Mouse (Mus musculus) hindbrain, embryonic 15.5 days (tissue): Measurements from ENCODE around the gene Dnajb11. TPM values are rescaled to one million over a fixed set of nuclear protein-coding genes. Genes with fewer than 3 reads are reported as not detected.

Experiments
- ATAC-seq: fragments of 200-750 bp; cut with Nextera tagmentation; 2 replicates; pipeline ENCODE4 v1.8.0; 2017; ENCODE audit warnings: low read depth, moderate number of reproducible peaks, moderate TSS enrichment; ENCODE audit not compliant: low FRiP score
- H3K27ac ChIP-seq: fragments of 300-500 bp; sonication (generic); replicated peaks from 2 replicates; pipeline ENCODE4 v1.5.1; 2015; ENCODE audit warnings: mild to moderate bottlenecking, inconsistent platforms
- H3K27me3 ChIP-seq: fragments of 300-500 bp; sonication (generic); 2 replicates; pipeline ENCODE4 v1.6.1; 2015; ENCODE audit warnings: control low read depth, inconsistent platforms
- H3K36me3 ChIP-seq: fragments of 300-500 bp; sonication (generic); 2 replicates; pipeline ENCODE4 v1.6.1; 2015; ENCODE audit warnings: control low read depth, inconsistent platforms
- H3K4me1 ChIP-seq: fragments of 300-500 bp; sonication (generic); replicated peaks from 2 replicates; pipeline ENCODE4 v1.6.1; 2015; ENCODE audit warnings: control low read depth, inconsistent platforms
- H3K4me2 ChIP-seq: fragments of 300-500 bp; sonication (generic); 2 replicates; pipeline ENCODE4 v1.6.1; 2015; ENCODE audit warnings: moderate library complexity, mild to moderate bottlenecking, inconsistent platforms
- H3K4me3 ChIP-seq: fragments of 300-500 bp; sonication (generic); 2 replicates; pipeline ENCODE4 v1.5.1; 2015; ENCODE audit warnings: mild to moderate bottlenecking, inconsistent platforms
- H3K9ac ChIP-seq: fragments of 300-500 bp; sonication (generic); 2 replicates; pipeline ENCODE4 v1.6.1; 2015; ENCODE audit warnings: inconsistent platforms
- H3K9me3 ChIP-seq: fragments of 300-500 bp; sonication (generic); 2 replicates; pipeline ENCODE4 v1.6.1; 2016; ENCODE audit warnings: control low read depth, inconsistent platforms
- WGBS: fragments of 180-500 bp; shearing (Covaris S2); methylation state at CpG from one replicate; pipeline ENCODE4 v1.1.7; 2015; 5-methylcytosine and 5-hydroxymethylcytosine counted together
- polyA plus RNA-seq: library from polyadenylated mRNA; unstranded; fragments of >200 nt; fragmentation: Nextera tagmentation; extraction: Ambion mirVana; gene quantifications from 2 replicates; pipeline ENCODE4 v1.2.1, GENCODE M21; 2015

Gene Dnajb11
- polyA plus RNA-seq, 1 experiment from 2014 or later: 100 TPM

DNA sequence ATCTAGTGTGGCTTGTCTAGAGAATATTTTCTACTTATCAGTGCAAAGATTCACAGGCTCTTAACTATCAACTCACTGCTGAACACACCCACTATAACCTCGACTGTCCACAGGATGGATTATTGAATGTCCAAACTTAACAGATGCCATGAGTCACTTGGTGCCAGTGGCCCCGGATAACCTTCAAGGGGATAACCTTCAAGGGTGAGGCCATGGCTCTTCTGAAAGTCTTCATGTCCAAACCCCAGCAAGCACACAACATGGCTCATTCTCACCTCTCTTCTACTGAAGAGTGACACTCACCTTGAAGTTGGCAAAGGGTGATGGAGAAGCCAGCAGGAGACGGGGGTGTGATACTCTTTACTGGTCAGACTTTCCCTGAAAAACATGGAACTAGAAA lies 29.1 kb downstream of the Dnajb11 start:
- no peak overlapping the region for H3K4me3 ChIP-seq
- H3K4me2 ChIP-seq: no peak overlapping the region
- no peaks in the 10 kb centered on the region for H3K36me3 ChIP-seq
- 79% methylated on average over 3 of the region's 3 CpGs for WGBS
- no peak overlapping the region for H3K27ac ChIP-seq
- no peak for ATAC-seq
- no peak overlapping the region for H3K9ac ChIP-seq
- H3K9me3 ChIP-seq: no peaks in the 10 kb centered on the region
- H3K27me3 ChIP-seq: no peaks in the 10 kb centered on the region
- no peaks in the 10 kb centered on the region for H3K4me1 ChIP-seq

DNA sequence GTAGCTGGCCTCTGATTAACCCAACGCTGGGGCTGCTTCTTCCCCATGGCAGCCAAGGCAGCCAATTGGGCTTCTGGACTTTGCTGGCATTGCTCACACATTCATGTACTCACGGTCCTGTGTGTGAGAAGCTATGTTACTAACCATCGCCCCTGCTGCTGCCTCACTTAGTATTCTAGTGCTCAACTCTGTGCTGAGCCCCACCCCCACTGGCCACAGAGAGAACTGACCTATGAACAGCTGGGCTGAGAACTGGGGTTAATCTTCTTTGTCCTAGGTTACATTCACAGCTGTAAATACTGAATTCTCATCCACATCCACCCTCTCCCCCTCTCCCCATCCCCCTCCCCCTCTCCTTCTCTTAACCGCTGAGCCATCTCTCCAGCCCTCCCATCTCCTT lies 31.2 kb downstream of the Dnajb11 start:
- WGBS: 60% methylated on average over 4 of the region's 4 CpGs
- Histone ChIP-seq H3K27me3 (no peaks in the 10 kb centered on the region), H3K36me3 (no peaks in the 10 kb centered on the region)

DNA sequence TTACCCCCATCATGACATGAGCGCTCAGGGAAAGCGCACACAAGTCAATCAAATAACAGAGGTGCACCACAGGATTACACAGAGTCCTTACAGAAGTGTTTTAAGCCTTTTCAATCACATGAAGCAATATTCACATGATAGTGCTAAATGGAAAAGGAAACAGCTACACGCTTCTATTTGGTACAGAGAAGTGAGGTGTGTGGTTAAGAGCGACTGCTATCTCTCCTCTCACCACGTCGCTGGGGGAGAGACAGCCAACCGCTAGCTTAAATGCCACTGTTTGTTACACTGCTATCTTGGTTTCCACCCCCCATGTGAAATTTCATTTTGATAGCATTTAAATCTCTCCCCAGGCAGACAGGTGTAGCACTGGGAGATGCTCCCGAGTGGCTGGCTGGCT lies 32.1 kb downstream of the Dnajb11 start:
- 90% methylated on average over 8 of the region's 8 CpGs for WGBS

More for the DNA sequence above, 31.2 kb downstream of the Dnajb11 start:
- ATAC-seq: no peak
- Histone ChIP-seq H3K9me3 (no peaks in the 10 kb centered on the region), H3K4me3 (no peak overlapping the region), H3K4me2 (no peak overlapping the region), H3K27ac (no peak overlapping the region), H3K9ac (no peak overlapping the region), H3K4me1 (no peaks in the 10 kb centered on the region)

DNA sequence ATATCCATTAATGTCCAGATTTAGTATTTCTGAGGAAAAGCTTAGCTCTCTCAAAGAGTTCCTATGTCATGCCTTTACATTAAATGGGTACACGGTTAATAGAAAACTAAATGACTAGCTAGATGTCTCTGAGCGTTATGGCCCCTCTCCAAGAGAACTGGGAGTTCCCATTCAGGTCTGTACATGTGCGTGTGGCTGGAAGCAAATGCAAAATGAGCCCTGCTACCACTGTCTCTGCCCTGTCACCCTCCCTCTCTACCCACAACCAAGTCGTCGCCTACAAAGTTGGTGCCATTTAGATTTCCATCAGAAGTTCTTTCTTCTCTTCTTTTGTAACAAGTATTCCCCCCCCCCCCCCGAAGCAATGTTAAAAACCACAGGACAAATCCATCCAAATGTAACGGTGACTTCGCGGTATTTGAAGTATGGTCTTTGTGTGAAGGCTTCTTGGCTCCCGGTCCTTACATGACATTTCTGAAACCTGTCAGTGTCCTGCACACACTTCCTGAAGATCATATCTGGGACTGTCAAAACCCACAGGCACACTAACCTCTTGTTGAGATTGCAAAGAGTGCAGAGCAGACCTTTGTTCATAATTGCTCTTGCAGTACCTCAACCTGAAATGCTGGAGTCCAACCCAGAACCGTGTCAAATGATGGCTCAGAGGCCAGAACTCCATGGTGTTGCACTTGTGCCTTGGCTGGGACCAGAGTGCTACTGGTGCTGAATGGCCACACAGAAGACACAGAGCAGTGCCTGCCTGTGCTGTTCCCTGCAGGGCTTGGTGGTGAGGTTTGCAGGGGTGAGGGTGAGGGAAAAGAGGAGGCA lies 33.3 kb downstream of the Dnajb11 start, which contains the start of gene Ahsg:
Gene Ahsg (plus strand): TSS at position 595 of the 828 bp plus-strand sequence.
- Histone ChIP-seq H3K4me3 (no peak within 1 kb of the TSS), H3K36me3 (no peaks in the 10 kb centered on the region), H3K4me1 (no peaks in the 10 kb centered on the region), H3K9ac (no peak within 1 kb of the TSS), H3K4me2 (no peak within 1 kb of the TSS), H3K27ac (no peak within 1 kb of the TSS), H3K9me3 (no peaks in the 10 kb centered on the region), H3K27me3 (no peaks in the 10 kb centered on the region)
- WGBS: 85% methylated on average over 11 of the region's 11 CpGs
- no peak for ATAC-seq

More for the DNA sequence above, 32.1 kb downstream of the Dnajb11 start:
- no peak overlapping the region for H3K27ac ChIP-seq
- no peak for ATAC-seq
- H3K9me3 ChIP-seq: no peaks in the 10 kb centered on the region
- no peak overlapping the region for H3K4me3 ChIP-seq
- no peak overlapping the region for H3K9ac ChIP-seq
- H3K4me1 ChIP-seq: no peaks in the 10 kb centered on the region
- no peaks in the 10 kb centered on the region for H3K27me3 ChIP-seq
- no peak overlapping the region for H3K4me2 ChIP-seq
- no peaks in the 10 kb centered on the region for H3K36me3 ChIP-seq

DNA sequence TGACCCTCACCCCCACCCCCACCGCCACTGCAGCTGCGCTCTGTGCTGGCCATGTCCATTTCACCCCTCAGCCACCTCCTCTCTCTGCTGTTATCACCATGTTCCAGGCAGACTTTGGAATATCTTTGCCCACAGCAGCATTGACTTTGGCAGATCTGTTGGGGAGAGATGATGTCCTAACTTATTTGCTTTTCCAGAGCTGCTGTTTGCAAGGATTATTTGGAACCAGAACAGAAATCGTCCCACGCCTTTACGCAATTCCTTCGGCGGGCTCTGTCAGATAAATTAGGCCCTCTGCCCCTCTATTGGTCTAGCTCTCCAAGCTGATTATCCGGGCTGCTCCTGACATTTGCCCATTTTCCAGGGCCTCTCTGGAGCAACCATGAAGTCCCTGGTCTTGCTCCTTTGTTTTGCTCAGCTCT lies 34.1 kb downstream of the Dnajb11 start:
- no peak for ATAC-seq
- Histone ChIP-seq H3K4me3 (no peak overlapping the region), H3K4me1 (no peaks in the 10 kb centered on the region), H3K9ac (no peak overlapping the region), H3K9me3 (no peaks in the 10 kb centered on the region), H3K27me3 (no peaks in the 10 kb centered on the region), H3K27ac (no peak overlapping the region), H3K36me3 (no peaks in the 10 kb centered on the region), H3K4me2 (no peak overlapping the region)
- 91% methylated on average over 8 of the region's 8 CpGs for WGBS

DNA sequence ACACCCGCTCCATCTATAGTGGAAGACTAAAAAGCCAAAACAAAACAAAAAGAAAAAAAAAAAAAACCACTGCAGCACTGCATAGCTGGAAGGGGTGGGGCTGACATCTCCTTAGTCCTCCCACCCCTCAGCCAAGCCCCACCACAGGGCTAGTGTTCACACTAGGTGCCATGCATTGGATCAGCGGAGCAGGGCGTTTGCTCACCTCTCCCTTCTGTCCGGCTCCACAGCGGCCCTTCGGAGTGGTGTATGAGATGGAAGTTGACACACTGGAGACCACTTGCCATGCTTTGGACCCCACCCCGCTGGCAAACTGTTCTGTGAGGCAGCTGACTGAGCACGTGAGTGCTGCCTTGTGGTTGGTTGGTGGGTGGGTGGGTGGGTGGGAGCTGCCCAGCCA lies 36.5 kb downstream of the Dnajb11 start:
- Histone ChIP-seq H3K36me3 (no peaks in the 10 kb centered on the region), H3K27ac (no peak overlapping the region), H3K27me3 (no peaks in the 10 kb centered on the region), H3K4me2 (no peak overlapping the region), H3K9ac (no peak overlapping the region), H3K4me3 (no peak overlapping the region), H3K4me1 (no peaks in the 10 kb centered on the region), H3K9me3 (no peaks in the 10 kb centered on the region)
- WGBS: 76% methylated on average over 7 of the region's 8 CpGs
- no peak for ATAC-seq

DNA sequence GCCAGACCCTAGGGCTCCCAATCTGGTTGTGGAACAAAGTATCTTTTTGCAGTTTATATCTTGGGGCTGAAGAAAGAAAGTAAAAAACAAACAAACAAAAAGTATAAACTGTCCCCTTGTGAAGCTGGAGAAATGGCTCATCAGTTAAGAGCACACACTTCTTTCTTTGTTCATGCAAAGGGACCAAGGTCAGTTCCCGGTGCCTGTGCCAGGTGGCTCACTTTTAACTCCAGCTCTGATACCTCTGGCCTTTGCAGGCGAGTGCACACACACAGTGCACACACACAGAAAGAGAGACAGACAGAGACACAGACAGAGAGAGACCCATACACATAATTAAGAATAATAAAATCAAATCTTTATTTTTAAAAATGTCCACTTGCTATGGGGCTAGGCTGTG lies 39.0 kb downstream of the Dnajb11 start:
- 79% methylated on average over 2 of the region's 2 CpGs for WGBS
- Histone ChIP-seq H3K36me3 (no peaks in the 10 kb centered on the region), H3K27me3 (no peaks in the 10 kb centered on the region), H3K27ac (no peak overlapping the region), H3K4me3 (no peak overlapping the region), H3K4me2 (no peak overlapping the region), H3K9ac (no peak overlapping the region), H3K4me1 (no peaks in the 10 kb centered on the region), H3K9me3 (no peaks in the 10 kb centered on the region)
- ATAC-seq: no peak

DNA sequence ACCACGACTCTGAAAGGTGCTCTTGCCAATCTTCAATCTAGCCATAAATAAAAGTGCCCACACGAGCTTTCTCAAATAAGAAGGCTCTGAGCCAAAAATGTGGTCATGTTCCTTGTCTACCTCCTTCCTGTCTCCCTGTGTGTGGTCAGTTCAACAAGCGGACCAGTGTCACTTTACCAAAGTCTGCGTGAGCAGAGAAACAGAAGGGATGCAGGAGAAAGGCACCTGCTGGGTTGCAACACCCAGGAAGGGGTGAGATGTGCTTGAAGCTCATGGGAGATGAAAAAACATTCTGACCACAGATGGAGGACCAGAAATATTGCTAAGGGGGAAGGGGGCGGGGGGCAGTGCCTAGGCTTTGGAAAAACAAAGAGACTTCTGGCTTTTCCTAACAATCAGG lies 41.7 kb downstream of the Dnajb11 start:
- 42% methylated on average over 5 of the region's 5 CpGs for WGBS
- Histone ChIP-seq H3K36me3 (no peaks in the 10 kb centered on the region), H3K9ac (no peak overlapping the region), H3K27me3 (no peaks in the 10 kb centered on the region), H3K4me2 (no peak overlapping the region), H3K4me1 (no peaks in the 10 kb centered on the region), H3K4me3 (no peak overlapping the region), H3K9me3 (no peaks in the 10 kb centered on the region), H3K27ac (no peak overlapping the region)
- no peak for ATAC-seq

DNA sequence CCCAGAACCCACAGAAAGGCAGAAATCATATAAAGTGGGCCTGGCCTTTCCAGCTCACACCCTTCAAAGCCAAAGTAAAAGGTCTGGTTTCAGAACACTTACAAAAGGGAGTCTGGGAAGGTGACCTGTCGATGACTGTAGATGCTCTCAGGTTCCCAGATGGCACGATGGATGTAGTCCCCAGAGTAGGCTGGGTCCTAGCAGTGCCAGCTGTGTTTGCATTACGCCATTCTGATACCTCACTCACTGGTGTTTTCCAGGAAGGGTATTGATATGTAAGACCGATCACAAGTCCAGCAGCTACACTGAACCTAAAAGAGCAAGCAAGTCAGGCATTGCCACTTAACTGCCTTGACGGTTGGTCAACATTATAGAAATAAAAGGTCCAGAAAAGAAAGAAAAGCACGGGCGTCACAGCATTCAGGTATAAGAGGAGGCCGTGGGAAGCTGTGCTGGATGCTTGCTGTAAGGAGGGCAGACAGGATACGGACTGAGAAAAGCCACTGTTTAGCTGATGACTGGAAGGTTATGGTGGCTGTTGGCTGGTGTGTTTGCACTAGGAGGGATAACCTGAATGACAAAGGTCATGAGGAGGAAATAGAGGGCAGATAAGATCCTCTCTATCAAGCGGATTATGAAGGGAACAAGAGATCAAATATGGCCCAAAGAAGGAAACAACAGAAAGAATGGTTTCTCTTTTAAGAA lies 42.4 kb downstream of the Dnajb11 start:
- no peak for ATAC-seq
- no peaks in the 10 kb centered on the region for H3K9me3 ChIP-seq
- H3K9ac ChIP-seq: no peak overlapping the region
- no peaks in the 10 kb centered on the region for H3K36me3 ChIP-seq
- no peaks in the 10 kb centered on the region for H3K4me1 ChIP-seq
- H3K27ac ChIP-seq: no peak overlapping the region
- H3K4me3 ChIP-seq: no peak overlapping the region
- 84% methylated on average over 10 of the region's 10 CpGs for WGBS
- no peak overlapping the region for H3K4me2 ChIP-seq
- H3K27me3 ChIP-seq: no peaks in the 10 kb centered on the region

DNA sequence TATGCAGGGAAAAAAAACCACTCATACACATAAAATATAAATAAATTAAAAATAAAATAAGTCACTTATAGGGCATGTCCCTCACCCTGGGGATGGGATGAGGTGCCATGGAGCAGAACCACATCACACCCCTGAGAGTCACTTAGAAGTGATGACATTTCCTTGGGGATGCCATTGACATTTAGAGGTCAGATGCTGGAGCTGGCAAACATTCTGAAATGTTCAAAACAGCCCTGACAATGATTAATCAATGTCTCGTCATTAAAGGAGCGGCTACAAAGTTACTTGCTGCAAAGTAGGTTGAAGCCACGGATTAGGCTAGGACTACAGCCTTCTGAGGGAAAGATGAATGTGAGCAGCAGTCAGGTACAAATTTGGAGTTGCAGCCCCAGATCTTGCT lies 43.7 kb downstream of the Dnajb11 start:
- Histone ChIP-seq H3K4me2 (no peak overlapping the region), H3K9me3 (no peaks in the 10 kb centered on the region)

DNA sequence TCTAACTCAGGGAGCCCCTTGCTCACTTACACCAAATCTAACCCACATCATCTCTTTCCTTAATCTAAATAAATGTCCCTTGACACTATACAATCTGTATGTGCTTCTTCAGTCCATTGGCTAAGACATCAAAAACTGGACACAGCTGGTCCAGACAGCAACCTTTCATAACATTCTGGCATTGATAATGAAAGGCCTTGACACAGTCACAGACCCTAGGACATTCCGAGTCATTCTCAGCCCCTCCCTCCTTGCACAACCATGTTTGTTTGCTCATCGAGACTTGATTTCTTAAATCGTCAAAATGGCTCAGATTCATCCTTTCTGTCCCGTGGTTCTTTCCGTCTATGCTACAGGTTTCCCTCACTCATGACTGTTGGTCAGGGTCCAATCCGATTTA lies 51.6 kb downstream of the Dnajb11 start:
- no peak for ATAC-seq
- Histone ChIP-seq H3K4me2 (no peak overlapping the region), H3K9ac (no peak overlapping the region), H3K4me1 (no peaks in the 10 kb centered on the region), H3K4me3 (no peak overlapping the region), H3K27ac (no peak overlapping the region), H3K27me3 (no peaks in the 10 kb centered on the region), H3K9me3 (no peaks in the 10 kb centered on the region), H3K36me3 (no peaks in the 10 kb centered on the region)
- 93% methylated on average over 6 of the region's 6 CpGs for WGBS

More for the DNA sequence above, 43.7 kb downstream of the Dnajb11 start:
- Histone ChIP-seq H3K9ac (no peak overlapping the region), H3K36me3 (no peaks in the 10 kb centered on the region), H3K27me3 (no peaks in the 10 kb centered on the region), H3K27ac (no peak overlapping the region), H3K4me3 (no peak overlapping the region), H3K4me1 (no peaks in the 10 kb centered on the region)
- 72% methylated on average over 3 of the region's 3 CpGs for WGBS
- ATAC-seq: no peak

DNA sequence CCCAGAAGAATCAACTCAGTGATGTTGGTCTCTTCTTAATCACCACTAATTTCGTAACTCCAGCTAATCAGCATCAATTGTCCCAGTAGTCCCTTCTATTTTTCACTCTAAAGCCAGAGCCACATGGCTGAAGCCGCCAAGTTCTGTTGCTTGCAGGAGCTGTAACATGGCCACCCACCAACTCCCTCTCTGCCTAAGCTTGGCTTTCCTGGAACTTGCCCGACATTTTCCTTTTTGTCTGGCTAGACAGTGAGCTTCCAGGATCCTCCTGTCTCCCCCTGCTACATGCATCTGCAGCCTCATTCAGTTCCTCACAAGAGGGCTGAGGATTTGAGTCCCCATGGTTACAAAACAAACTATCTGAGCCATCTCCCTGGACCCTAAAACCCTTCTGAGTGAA lies 54.3 kb downstream of the Dnajb11 start:
- Histone ChIP-seq H3K4me1 (no peaks in the 10 kb centered on the region), H3K4me3 (no peak overlapping the region), H3K9me3 (no peaks in the 10 kb centered on the region), H3K36me3 (no peaks in the 10 kb centered on the region), H3K4me2 (no peak overlapping the region), H3K27me3 (no peaks in the 10 kb centered on the region), H3K9ac (no peak overlapping the region), H3K27ac (no peak overlapping the region)
- no peak for ATAC-seq
- 89% methylated on average over 3 of the region's 3 CpGs for WGBS
